Mouse (Mus musculus) layer of hippocampus, postnatal 25 days (tissue): Measurements from ENCODE around the gene Celf5. TPM values are rescaled to one million over a fixed set of nuclear protein-coding genes. Genes with fewer than 3 reads are reported as not detected.
A peak's percentile ranks its signal among the peaks of the same experiment; 100 is the strongest.

ENCODE experiments used
- DNase-seq, 2 experiments: peaks; one replicate each; pipeline ENCODE4 v3.0.0; 2022; ENCODE audit warnings: mixed read lengths in 2 of 2, low spot score in 1 of 2; ENCODE audit errors: extremely low spot score in 1 of 2
- total RNA-seq, 2 experiments: library from RNA; stranded (reverse); gene quantifications; 2 replicates each; pipeline ENCODE4 v1.2.3; 2021

Celf5 gene
- total RNA-seq, 2 experiments from 2014 or later = 255 to 311 TPM

DNA sequence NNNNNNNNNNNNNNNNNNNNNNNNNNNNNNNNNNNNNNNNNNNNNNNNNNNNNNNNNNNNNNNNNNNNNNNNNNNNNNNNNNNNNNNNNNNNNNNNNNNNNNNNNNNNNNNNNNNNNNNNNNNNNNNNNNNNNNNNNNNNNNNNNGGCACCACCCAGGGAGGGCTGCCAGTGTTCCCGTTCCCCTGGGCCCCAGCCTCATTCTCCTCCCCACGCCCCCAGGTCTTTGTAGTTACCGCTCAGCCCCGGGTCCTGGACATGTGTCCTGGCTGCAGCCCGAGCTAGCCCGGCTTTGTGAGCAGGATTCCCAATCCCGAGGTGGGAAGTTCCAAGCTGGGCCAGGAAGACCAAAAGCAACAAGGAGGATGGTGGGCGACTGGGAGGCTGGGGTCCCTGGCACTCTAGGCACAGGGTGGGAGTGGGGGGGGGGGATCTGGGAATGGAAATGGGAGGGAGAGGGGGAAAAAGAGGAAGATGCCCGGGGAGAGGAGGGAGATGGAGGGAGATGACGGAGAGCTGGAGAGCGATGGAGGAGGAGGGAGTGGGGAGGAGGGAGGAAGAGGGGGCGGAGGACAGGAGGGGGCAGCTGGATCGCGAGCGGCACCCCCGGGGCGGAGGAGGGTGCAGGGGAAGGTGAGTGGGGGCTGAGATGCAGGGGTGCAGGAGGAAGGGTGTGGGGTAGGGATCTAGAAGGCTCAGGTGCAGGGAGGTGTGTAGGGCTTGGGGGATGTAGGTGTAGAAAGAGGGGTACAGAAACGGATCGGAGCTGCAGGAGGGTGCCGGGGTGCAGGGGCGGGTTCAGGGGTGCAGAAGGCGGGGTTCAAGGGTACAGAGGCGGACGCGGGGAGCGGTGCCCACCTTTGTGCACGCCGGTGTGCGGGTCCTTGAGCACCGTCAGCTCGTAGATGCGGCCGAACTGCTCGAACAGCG is 640 bp downstream of the Celf5 start:
- no peak for DNase-seq

DNA sequence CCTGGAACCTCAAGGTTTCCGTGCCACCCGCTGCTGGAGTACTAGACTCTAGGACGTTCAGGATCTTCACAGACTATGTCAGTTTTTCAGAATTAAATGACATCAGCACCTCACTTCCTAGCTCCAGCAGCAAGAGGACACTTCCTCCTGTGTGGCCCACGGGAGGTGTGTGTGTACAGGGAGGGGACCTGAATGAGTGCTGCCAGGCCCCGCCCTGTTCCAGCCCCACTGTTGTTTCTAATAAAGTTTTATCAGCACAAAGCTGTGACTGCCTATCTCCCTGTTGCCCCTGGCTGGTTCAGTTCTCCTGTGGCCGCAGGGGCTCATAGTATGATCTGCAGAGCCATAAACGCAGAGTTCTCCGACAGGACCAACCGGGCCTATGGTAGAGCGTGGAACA is 8.0 kb downstream of the Celf5 start:
- DNase-seq = no peak

DNA sequence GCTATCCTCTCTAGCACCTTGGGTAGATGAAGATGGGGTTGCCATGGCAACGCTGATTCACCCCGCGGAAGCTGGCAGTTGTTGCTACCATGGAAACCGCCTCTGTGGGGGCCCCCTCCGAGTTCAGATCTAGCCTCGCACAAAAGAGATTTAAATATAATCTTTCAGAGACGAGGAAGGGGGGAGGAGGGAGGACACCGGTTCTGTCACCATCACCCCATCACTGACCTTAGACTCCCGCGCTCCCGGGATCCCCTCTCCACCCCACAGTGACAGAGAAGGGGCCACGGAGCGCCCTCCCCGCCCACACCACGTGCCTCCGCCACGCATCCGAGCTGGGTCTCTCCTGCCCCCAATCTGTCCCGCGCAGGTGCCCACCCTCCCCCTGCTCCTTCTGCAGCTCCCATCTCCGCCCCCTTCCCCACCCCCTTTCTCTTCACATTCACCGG is 9.5 kb downstream of the Celf5 start:
- DNase-seq = peak in 1 of 2 experiments; percentile 71

DNA sequence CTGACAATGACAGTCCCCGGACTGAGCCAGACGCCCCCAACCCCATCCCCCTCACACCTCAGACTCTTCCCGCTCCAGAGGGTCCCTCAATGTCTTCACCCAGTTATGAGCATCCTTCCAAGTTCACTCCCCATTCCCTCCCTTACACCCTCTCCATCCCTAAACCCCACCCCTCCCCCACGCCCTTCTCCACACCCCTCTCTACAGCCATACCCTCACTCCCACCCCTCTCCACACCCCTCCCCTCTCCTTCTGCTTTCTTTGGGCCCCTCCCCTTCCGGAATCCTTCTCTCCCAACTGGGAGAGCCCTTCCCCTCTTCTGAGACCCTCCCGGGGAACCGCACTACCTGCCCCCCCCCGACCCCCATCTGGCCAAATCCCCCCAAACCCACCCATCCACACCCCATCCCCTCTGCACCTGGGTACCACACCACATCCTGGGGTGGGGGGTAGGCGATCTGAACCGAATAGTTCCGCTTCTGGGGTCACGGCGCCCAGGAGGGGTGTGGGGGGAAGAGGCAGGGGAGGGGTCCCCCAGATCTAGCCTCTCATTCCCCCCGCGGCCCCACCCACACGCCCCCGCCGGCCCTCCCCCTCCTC is 10.0 kb downstream of the Celf5 start:
- no peak for DNase-seq

DNA sequence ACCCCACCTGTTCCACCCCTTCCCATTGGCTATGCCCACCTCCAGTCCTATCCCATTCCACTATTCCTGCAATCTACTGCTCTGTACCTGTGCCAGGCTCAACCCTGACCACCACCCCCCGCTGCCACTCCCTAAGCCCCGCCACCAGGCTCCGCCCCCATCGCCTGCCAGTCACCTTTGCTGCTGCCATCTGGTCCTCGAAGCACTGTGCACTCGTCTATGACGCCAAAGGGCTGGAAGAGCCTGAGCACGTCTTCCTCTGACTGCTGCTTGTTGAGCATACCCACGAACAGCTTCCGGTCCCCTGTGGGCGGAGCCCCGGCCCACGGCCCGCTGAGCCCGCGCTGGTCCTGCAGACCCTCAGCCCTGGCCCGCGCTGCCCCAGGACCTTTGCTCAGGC is 12.1 kb downstream of the Celf5 start:
- no peak for DNase-seq

DNA sequence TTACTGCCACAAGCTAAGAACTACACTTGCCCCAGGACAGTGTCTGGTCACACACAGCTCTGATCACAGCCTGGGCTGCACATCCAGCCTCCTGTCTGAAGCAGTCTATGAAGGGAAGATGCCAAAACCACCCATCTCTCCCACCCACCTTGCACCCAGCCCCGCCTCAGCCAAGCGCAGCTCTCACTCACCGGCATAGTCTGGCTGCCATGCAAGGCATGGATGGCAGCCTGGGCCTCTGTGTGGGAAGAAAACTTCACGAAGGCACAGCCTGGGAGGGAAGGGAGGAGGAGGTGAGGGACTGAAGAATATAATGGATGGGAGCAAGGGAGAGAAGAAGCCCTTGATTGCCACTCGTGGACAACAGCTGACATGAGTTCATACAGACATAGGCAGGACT is 13.3 kb downstream of the Celf5 start:
- DNase-seq = no peak

DNA sequence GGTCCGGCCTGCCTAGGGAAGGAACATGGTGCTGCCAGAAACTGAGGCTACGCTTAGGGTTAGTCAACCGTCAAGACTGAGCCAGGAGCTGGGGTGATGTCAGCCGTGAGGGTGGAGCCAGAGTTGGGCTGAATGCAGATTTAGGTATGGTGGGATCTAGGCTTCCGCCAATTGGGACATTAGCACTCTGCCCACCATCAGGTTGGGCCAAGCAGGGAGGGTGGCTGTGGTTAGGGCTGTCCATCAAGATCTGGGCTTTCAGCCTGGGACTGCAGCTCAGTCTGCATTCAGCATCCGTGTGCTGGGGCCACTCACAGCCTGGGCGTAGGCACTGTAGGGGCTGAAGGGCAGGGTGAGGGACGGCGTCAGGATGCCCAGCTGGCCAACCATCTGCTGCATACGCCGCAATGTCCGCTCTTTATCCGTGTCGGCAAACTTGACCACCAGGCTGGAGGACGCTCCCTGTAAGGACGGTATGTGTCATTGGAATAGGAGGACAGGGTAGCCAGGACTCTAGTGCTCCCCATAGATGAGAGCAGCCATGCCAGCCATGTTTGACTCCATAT is 14.8 kb downstream of the Celf5 start:
- DNase-seq = peak in 1 of 2 experiments; percentile 5

DNA sequence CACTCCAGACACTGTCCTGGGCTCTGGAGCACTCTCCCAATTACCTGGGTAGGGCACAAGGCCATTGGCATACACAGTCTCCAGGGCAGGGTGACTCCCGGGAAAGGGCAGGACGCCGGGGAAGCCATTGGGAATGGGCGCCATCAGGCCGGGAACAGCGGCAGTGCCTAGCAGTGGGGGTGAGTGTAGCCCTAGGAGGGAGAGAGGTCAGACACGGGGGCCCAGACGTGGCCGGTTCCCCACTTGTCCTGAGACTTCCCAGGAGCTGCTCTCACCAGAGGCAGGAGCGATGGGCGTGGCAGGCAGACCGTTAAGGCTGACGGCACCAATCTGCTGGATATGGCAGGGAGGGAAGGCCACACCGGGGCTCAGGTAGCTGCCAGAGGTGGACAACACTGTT is 15.6 kb downstream of the Celf5 start:
- peak in 1 of 2 experiments; percentile 3 for DNase-seq

DNA sequence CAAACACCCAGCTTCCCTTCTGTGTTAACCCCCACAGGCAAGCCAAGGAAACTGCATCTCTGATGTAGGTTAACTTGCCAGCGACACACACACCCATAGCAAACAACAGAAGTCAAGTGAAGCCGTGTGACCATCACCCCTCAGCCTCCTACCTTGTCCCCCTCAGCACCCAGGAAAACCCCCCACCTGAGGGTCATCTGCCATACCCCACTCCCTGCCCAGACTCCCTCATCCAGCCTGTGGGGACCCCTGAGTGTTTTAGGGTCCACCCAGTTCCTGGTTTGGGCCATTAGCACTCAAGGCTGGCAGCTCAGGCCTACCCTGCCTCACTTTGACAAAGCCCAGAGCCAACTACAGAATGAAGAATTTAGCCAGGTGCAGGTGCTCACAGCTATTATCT is 16.4 kb downstream of the Celf5 start:
- no peak for DNase-seq

DNA sequence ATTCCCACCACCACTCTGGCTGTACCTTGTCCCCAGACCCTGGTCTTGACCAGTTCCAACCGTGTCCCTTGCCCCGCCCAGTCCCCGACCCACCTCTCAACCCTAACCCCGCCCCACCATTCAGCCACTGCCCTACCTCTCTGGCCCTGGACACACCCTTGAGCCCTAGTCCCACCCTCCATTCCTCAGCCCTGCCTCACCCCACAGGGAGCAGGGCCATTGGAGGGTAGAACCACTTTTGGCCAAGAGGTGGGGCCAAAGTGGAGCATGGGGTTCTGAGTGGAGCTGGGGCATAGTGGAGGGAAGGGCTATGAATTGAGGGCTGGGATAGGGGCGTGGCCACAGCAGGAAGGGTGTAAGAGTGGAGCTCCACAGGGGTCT is 17.3 kb downstream of the Celf5 start:
- peak; percentile 6 to 9 for DNase-seq

DNA sequence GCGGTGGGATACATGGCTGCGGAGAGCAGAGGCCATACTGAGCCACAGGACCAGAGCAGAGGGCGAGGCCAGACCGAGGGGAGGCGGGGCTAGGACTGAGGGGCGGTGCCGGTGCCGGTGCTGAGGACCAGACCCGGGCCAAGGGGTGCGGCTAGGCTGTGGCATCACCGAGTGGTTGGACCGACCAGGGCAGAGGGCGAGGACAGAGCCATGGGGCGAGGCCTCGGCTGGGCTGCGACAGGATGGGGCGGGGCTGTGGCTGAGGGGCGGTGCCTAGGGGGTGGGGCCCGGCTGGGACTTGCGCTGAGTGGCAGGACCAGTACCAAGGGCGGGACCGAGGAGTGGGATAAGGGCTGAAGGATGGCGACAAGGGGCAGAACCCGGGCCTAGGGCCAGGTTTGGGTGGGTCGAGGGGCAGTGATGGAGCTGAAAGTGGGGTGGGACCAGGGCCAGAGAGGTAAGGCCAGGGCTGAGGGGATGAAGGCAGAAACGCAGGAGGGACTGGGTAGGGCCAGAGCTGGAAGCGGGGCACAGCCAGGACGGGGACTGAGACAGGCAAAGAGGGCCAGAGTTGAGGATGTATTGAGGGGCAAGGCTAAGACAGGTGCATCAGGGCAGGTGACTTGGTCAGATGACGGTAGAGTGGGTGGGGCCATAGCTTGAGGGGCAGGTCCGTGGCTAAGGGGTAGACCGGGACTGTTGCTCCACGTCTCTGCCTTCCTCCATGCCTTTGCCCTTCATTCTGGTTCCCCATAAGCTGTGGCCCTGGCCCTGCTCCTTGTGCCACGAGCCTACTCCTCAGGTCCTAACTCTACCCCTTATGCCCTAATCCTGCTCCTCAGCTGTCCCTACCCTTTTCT is 17.9 kb downstream of the Celf5 start:
- DNase-seq = peak; percentile 15 to 25

DNA sequence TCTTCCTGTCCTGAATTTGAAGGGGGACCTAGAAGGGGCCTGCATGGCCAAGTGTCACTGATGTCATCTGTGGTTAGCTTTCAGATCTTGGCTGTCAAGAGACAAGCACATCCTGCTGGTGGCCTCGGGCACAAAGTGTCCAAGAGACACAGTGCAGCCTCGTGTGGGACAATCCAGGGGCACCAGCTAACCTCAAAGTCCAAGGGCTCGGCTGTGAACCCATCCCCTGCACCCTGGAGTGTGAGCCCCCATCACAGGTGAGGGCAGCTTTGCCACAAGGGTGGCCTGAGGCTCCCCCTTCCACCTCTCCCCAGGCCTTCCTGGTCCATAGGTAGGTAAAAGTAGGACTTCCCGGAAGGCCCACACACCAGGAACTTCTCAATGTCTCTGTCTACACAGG is 19.0 kb downstream of the Celf5 start:
- DNase-seq = peak; percentile 2 to 8

DNA sequence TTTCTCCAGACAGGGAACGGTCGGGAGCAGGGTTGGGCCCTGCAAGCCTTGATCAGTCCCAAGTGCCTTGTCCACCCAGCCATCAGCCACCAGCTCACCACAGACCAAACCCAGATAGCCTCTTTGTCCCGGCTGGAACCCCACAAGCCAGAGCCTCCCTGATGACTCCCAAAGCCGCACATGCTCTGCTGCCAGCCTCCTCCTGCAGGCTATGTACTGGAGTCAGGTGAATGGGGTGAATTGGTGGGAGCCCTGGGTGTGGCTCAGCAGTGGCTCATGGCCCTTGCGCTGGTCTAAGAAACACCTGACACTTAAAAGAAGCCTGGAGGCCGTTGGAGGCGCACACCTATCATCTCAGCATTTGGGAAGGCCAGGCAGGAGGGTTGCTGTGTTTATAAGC is 19.6 kb downstream of the Celf5 start:
- peak; percentile 6 to 13 for DNase-seq

DNA sequence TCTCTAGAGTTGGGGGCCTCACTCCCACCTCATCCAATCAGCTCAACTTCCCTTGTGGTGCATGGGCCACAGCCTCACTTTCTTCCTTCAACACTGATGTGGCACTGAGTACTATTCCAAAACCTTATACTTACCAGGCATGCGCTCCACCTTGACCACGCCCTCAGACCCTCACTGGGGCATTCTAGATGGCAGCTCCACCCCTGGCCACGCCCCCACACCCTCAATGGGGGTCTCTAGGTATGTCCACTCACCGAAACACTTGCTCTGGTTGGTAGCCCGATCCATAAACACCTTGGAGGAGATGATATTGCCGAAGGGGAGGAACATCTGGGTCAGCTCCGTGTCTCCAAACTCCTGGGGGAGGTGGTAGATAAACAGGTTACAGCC is 20.1 kb downstream of the Celf5 start:
- peak; percentile 2 to 8 for DNase-seq

DNA sequence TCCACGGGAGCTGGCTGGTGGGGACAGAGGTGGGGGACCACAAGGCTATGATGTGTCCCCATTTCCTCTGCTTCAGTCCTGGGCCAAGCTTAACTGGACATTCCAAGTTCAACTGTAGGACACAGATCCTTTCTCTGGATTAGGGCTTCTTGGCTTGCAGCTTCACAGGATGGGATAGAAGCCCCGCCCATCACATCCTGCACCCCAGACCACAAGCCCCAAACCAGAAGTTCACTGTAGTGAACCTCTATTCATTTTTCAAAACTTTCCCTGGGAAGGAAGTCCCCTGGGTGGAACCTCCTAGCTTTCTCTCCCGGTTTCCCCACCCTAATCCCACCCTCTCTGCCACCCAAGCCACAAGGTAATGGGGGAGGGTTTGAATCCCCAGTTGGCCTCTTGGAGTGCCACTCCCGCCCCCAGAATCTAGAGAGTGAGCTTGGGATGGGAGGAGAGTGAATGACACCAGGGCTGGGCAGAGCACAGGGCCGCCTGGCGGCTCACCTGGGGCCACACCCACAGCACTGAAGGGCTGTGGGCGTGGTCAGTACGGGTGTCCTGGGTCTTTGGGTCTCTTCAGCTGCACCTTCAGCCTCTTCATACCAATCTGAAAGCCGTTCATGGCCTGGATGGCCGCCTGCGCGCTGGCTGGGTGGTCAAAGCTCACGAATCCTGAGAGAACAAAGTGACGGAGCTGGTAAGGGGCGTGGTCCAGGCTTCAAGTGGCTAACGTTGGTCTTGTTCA is 20.7 kb downstream of the Celf5 start:
- DNase-seq = peak in 1 of 2 experiments; percentile 9

DNA sequence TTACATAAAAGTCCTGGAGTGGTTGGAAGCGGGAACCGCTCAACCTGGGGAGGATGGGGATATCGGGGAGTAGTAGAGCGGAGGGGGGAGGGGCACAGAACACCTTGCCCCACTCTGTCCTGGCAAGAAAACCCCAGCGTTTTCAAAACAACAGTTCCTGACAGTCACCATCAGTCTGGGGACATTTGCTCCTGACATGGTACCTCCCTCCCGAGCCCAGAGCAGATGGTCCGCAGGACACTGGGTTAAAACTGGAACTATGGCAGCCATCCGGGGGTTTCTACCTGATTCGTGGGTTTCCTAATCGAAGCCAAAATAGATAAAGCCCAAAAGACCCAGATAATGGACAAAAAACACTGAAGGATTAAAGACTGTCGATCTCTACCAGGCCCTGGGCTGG is 21.6 kb downstream of the Celf5 start:
- peak in 1 of 2 experiments; percentile 6 for DNase-seq

DNA sequence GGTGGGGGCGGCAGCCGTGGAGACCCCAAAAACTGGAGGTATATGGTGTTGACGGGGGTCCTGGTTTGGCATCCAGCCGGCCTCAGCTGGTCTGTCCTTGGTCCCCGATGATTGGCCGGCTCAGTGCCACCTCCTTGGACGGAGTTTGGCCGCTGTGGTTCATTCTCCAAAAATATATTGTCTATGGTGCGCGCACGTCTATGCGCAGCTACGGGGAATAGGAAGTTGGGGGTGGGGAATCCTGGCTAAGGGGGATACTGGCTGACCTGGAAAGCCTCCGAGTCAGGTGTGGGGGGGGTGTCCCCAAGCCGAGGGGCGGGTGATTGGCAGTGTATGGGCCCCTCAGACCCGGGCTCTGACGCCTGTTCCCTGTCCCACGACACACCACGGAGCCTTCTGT is 22.0 kb downstream of the Celf5 start:
- DNase-seq = peak in 1 of 2 experiments; percentile 8

DNA sequence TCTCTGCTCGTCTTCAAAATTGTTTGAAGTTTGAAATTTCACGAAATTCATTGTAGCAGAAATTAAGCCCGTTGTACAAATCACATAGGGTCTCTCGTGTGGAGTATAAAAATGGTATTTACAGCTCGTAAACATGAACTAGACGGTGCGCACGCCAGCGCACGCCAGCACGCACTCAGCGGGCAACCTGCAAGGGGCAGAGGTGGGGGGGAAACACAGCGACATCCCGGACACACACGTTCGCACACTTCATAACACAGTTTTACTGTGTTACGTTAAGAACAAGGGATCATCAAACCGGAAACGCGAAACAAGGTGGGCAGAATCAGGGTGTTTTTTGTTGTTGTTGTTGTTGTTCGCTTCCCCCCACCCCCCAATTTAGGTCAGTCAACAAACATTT is 23.1 kb downstream of the Celf5 start:
- peak in 1 of 2 experiments; percentile 4 for DNase-seq

DNA sequence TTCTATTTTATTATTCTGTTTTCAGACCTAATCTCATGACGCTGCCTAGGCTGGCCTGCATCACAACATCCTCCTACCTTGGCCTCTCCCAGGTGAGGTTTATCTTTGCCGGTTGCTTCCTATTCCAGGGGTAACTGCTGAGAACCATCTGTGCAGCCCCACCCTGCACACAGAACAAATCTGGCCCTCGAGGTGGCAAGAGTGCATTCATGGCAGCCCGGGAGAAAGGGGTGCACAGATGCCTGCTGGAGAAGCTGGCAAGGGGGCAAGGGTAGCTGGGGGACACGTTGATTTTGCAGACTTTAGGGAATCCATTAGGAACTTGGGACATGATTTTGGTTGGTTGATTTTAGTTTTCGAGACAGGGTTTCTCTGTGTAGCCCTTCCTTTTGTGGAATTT is 24.2 kb downstream of the Celf5 start:
- DNase-seq = peak in 1 of 2 experiments; percentile 4

DNA sequence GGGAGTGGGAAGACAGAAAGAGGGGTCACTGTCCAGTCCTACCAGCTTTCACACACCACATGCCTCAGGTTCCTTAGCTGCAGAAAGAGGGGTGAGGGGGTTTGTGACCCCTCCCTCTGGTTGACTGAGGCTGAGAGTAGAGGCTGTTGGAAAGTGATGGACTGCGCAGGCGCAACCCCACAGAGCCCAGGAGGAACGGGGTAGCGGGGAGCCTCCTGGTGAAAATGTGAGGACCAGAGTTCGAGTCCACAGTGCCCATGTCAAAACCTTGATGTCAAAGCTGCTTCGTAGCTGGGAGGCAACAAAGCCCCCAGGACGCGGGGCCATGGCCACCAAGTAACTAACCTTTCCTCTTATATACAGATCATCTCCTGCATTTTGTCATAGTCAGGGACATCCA is 24.9 kb downstream of the Celf5 start:
- DNase-seq = peak; percentile 2 to 14
